Mouse (Mus musculus) macrophage (primary cell): Measurements from ENCODE around the gene Lad1. TPM values are rescaled to one million over a fixed set of nuclear protein-coding genes. Genes with fewer than 3 reads are reported as not detected.

ENCODE experiments used
- H3K27ac ChIP-seq: fragments of 350-480 bp; formaldehyde crosslinking; 2 replicates; pipeline ENCODE4 v1.9.0; 2021
- H3K36me3 ChIP-seq: fragments of 350-480 bp; formaldehyde crosslinking; 2 replicates; pipeline ENCODE4 v1.9.0; 2021; ENCODE audit errors: inconsistent target
- H3K4me3 ChIP-seq: fragments of 350-480 bp; formaldehyde crosslinking; 2 replicates; pipeline ENCODE4 v1.9.0; 2021; ENCODE audit errors: inconsistent target
- H3K79me2 ChIP-seq: fragments of 350-480 bp; formaldehyde crosslinking; 2 replicates; pipeline ENCODE4 v1.9.0; 2021; ENCODE audit errors: inconsistent target
- WGBS: methylation state at CpG from one replicate; pipeline ENCODE4 v1.1.7; 2026; ENCODE audit warnings: inconsistent platforms; ENCODE audit not compliant: missing documents; 5-methylcytosine and 5-hydroxymethylcytosine counted together
- polyA plus RNA-seq: library from polyadenylated mRNA; stranded (reverse); fragments of 250-400 nt; gene quantifications from 3 replicates; pipeline ENCODE4 v1.2.4, GENCODE M21; 2018; ENCODE audit warnings: inconsistent platforms

Gene Lad1
- polyA plus RNA-seq, 1 experiment from 2014 or later, result 0.49 TPM

- H3K4me3 ChIP-seq, result no peak overlapping the region
- WGBS, result 24% methylated on average over 6 of the region's 6 CpGs
- H3K27ac ChIP-seq, result no peak overlapping the region
- no peaks in the 10 kb centered on the region for H3K79me2 ChIP-seq
- no peaks in the 10 kb centered on the region for H3K36me3 ChIP-seq
Observed at GRCm38 (mm10) chr1:135847139-135847562, 28.8 kb downstream of the Lad1 start.

- no peaks in the 10 kb centered on the region for H3K36me3 ChIP-seq
- no peak overlapping the region for H3K4me3 ChIP-seq
- no peaks in the 10 kb centered on the region for H3K79me2 ChIP-seq
- WGBS, result 16% methylated on average over 17 of the region's 17 CpGs
- no peak overlapping the region for H3K27ac ChIP-seq
Observed at GRCm38 (mm10) chr1:135847611-135848351, 29.4 kb downstream of the Lad1 start.

GRCm38 (mm10) chr1:135850722-135851512 is 32.5 kb downstream of the Lad1 start:
- 71% methylated on average over 12 of the region's 12 CpGs for WGBS
- H3K79me2 ChIP-seq, result no peaks in the 10 kb centered on the region
- H3K4me3 ChIP-seq, result no peak overlapping the region
- H3K27ac ChIP-seq, result no peak overlapping the region
- no peaks in the 10 kb centered on the region for H3K36me3 ChIP-seq

- no peaks in the 10 kb centered on the region for H3K36me3 ChIP-seq
- no peak overlapping the region for H3K27ac ChIP-seq
- no peaks in the 10 kb centered on the region for H3K79me2 ChIP-seq
- no peak overlapping the region for H3K4me3 ChIP-seq
- 77% methylated on average over 13 of the region's 13 CpGs for WGBS
Observed at GRCm38 (mm10) chr1:135852044-135852756, 33.8 kb downstream of the Lad1 start.

- Histone ChIP-seq H3K79me2 (no peaks in the 10 kb centered on the region), H3K4me3 (no peak overlapping the region), H3K36me3 (no peaks in the 10 kb centered on the region), H3K27ac (no peak overlapping the region)
- 93% methylated on average over 3 of the region's 4 CpGs for WGBS
Observed at GRCm38 (mm10) chr1:135853200-135853599, 34.8 kb downstream of the Lad1 start.

- Histone ChIP-seq H3K4me3 (no peak overlapping the region), H3K36me3 (no peaks in the 10 kb centered on the region), H3K27ac (no peak overlapping the region), H3K79me2 (no peaks in the 10 kb centered on the region)
- 84% methylated on average over 6 of the region's 6 CpGs for WGBS
Observed at GRCm38 (mm10) chr1:135854591-135855343, 36.4 kb downstream of the Lad1 start.

- Histone ChIP-seq H3K36me3 (no peaks in the 10 kb centered on the region), H3K4me3 (no peak overlapping the region), H3K27ac (no peak overlapping the region), H3K79me2 (no peaks in the 10 kb centered on the region)
- 91% methylated on average over 1 of the region's 1 CpGs for WGBS
Observed at GRCm38 (mm10) chr1:135855344-135855687, 36.9 kb downstream of the Lad1 start.

- no peak overlapping the region for H3K4me3 ChIP-seq
- H3K79me2 ChIP-seq, result no peaks in the 10 kb centered on the region
- H3K36me3 ChIP-seq, result no peaks in the 10 kb centered on the region
- no peak overlapping the region for H3K27ac ChIP-seq
- 84% methylated on average over 4 of the region's 4 CpGs for WGBS
Observed at GRCm38 (mm10) chr1:135856070-135856469, 37.7 kb downstream of the Lad1 start.

GRCm38 (mm10) chr1:135857137-135857775 is 38.9 kb downstream of the Lad1 start:
- 84% methylated on average over 10 of the region's 11 CpGs for WGBS
- Histone ChIP-seq H3K36me3 (no peaks in the 10 kb centered on the region), H3K4me3 (no peak overlapping the region), H3K79me2 (no peaks in the 10 kb centered on the region), H3K27ac (no peak overlapping the region)

- Histone ChIP-seq H3K36me3 (no peaks in the 10 kb centered on the region), H3K79me2 (no peaks in the 10 kb centered on the region), H3K4me3 (no peak overlapping the region), H3K27ac (no peak overlapping the region)
- WGBS, result 99% methylated on average over 6 of the region's 7 CpGs
Observed at GRCm38 (mm10) chr1:135858533-135858932, 40.1 kb downstream of the Lad1 start.

GRCm38 (mm10) chr1:135861091-135861490 is 42.7 kb downstream of the Lad1 start:
- H3K79me2 ChIP-seq, result no peaks in the 10 kb centered on the region
- no peak overlapping the region for H3K27ac ChIP-seq
- H3K36me3 ChIP-seq, result no peaks in the 10 kb centered on the region
- WGBS, result 75% methylated on average over 5 of the region's 5 CpGs
- H3K4me3 ChIP-seq, result no peak overlapping the region

GRCm38 (mm10) chr1:135861980-135862552 is 43.7 kb downstream of the Lad1 start:
- H3K4me3 ChIP-seq, result no peak overlapping the region
- no peaks in the 10 kb centered on the region for H3K79me2 ChIP-seq
- 63% methylated on average over 9 of the region's 9 CpGs for WGBS
- H3K27ac ChIP-seq, result no peak overlapping the region
- no peaks in the 10 kb centered on the region for H3K36me3 ChIP-seq

GRCm38 (mm10) chr1:135862561-135862960 is 44.2 kb downstream of the Lad1 start:
- Histone ChIP-seq H3K79me2 (no peaks in the 10 kb centered on the region), H3K4me3 (no peak overlapping the region), H3K36me3 (no peaks in the 10 kb centered on the region), H3K27ac (no peak overlapping the region)
- WGBS, result 93% methylated on average over 5 of the region's 5 CpGs
